Mouse (Mus musculus) midbrain, embryonic 12.5 days (tissue): ENCODE data around the gene St6galnac4. TPM values are rescaled to one million over a fixed set of nuclear protein-coding genes. Genes with fewer than 3 reads are reported as not detected.

Source experiments
- ATAC-seq: fragments of 200-750 bp; cut with Nextera tagmentation; 2 replicates; pipeline ENCODE4 v1.8.0; 2017; ENCODE audit warnings: low read depth, moderate TSS enrichment, moderate library complexity; ENCODE audit not compliant: low FRiP score
- H3K27ac ChIP-seq: fragments of 300-500 bp; sonication (generic); replicated peaks from 2 replicates; pipeline ENCODE4 v1.5.1; 2016; ENCODE audit warnings: mild to moderate bottlenecking
- H3K27me3 ChIP-seq: fragments of 300-500 bp; sonication (generic); 2 replicates; pipeline ENCODE4 v1.6.1; 2016; ENCODE audit warnings: mild to moderate bottlenecking
- H3K36me3 ChIP-seq: fragments of 300-500 bp; sonication (generic); 2 replicates; pipeline ENCODE4 v1.6.1; 2016
- H3K4me1 ChIP-seq: fragments of 300-500 bp; sonication (generic); 2 replicates; pipeline ENCODE4 v1.6.1; 2016
- H3K4me2 ChIP-seq: fragments of 300-500 bp; sonication (generic); replicated peaks from 2 replicates; pipeline ENCODE4 v1.6.1; 2016; ENCODE audit warnings: mild to moderate bottlenecking, moderate library complexity
- H3K4me3 ChIP-seq: fragments of 300-500 bp; sonication (generic); 2 replicates; pipeline ENCODE4 v1.5.1; 2016; ENCODE audit warnings: mild to moderate bottlenecking
- H3K9ac ChIP-seq: fragments of 300-500 bp; sonication (generic); replicated peaks from 2 replicates; pipeline ENCODE4 v1.6.1; 2016; ENCODE audit warnings: mild to moderate bottlenecking, moderate library complexity
- H3K9me3 ChIP-seq: fragments of 300-500 bp; sonication (generic); 2 replicates; pipeline ENCODE4 v1.6.1; 2016; ENCODE audit warnings: mild to moderate bottlenecking
- WGBS: fragments of 180-500 bp; shearing (Covaris S2); methylation state at CpG from one replicate; pipeline ENCODE4 v1.1.7; 2016; 5-methylcytosine and 5-hydroxymethylcytosine counted together
- polyA plus RNA-seq: library from polyadenylated mRNA; unstranded; fragments of >200 nt; fragmentation: Nextera tagmentation; extraction: Ambion mirVana; gene quantifications from 2 replicates; pipeline ENCODE4 v1.2.1, GENCODE M21; 2016

Gene St6galnac4
- polyA plus RNA-seq, 1 experiment from 2014 or later, result 17.9 TPM

DNA sequence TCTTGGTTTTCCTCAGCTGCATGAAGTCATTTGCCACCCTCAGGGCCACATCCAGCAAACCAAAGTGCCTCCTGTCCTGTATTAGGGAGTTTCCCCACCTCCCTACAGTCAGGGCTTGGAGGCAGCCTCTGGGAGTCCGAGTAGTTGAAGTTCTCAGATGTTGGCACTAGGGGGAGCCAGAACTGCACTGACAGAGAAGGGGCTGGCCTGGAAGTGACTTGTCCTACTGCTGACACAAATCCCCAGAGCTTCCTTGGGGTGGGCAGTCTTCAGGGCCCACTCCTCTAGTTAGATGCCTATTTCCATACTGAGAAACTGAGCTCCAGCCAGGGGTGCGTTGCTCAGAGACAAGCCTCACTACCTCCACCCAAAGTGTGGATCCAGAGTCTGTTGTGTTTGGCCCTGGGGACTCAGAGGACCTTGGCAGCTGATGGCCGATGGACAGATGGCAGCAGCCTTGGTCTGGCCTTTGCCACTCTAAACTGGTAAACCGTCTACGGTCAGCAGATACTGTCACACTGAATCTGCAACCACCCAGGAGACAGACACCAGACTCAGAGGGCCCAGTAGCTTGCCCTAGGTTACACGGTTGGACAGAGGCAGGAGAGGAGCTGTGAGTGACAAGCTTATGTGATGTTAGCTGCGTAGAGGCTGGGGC is 45.0 kb downstream of the St6galnac4 start:
- Histone ChIP-seq H3K27ac (no peak overlapping the region), H3K4me1 (peaks cover 29% of the 10 kb centered on the region), H3K9ac (no peak overlapping the region), H3K4me2 (no peak overlapping the region), H3K27me3 (no peaks in the 10 kb centered on the region; the same call in 1 of the 2 replicates), H3K36me3 (0 out of 2 replicates have a peak, but pooled peaks cover 4% of the 10 kb centered on the region), H3K4me3 (no peak overlapping the region), H3K9me3 (no peaks in the 10 kb centered on the region)
- 53% methylated on average over 7 of the region's 7 CpGs for WGBS
- 0 out of 2 replicates have a peak, but pooled peaks have one; percentile 1 for ATAC-seq

DNA sequence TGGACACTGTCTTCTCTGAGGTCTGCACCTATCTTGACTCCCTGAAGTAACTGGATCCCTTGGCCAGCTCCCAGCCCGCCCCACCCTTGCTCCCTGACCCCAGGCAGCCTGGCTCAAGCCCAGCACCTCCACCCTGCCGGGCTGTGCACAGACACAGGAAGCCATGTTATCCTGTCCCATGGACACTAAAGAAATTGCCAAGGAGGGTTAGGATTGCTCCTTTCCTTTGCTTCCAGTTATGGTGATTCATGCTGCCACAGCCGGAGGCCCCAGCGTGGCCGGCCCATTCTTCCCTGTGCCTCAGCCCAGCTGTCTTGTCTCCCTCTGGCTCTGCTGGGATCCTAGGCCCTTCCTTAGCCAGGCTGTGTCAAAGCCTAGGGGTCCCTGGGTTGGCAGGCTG is 46.8 kb downstream of the St6galnac4 start:
- H3K4me1 ChIP-seq, result peaks cover 27% of the 10 kb centered on the region
- H3K27ac ChIP-seq, result no peak overlapping the region
- H3K9me3 ChIP-seq, result no peaks in the 10 kb centered on the region
- 0 out of 2 replicates have a peak, but pooled peaks cover 4% of the 10 kb centered on the region for H3K36me3 ChIP-seq
- ATAC-seq, result no peak
- WGBS, result 81% methylated on average over 5 of the region's 5 CpGs
- no peaks in the 10 kb centered on the region; the same call in 1 of the 2 replicates for H3K27me3 ChIP-seq
- H3K4me2 ChIP-seq, result no peak overlapping the region
- H3K4me3 ChIP-seq, result no peak overlapping the region
- no peak overlapping the region for H3K9ac ChIP-seq

DNA sequence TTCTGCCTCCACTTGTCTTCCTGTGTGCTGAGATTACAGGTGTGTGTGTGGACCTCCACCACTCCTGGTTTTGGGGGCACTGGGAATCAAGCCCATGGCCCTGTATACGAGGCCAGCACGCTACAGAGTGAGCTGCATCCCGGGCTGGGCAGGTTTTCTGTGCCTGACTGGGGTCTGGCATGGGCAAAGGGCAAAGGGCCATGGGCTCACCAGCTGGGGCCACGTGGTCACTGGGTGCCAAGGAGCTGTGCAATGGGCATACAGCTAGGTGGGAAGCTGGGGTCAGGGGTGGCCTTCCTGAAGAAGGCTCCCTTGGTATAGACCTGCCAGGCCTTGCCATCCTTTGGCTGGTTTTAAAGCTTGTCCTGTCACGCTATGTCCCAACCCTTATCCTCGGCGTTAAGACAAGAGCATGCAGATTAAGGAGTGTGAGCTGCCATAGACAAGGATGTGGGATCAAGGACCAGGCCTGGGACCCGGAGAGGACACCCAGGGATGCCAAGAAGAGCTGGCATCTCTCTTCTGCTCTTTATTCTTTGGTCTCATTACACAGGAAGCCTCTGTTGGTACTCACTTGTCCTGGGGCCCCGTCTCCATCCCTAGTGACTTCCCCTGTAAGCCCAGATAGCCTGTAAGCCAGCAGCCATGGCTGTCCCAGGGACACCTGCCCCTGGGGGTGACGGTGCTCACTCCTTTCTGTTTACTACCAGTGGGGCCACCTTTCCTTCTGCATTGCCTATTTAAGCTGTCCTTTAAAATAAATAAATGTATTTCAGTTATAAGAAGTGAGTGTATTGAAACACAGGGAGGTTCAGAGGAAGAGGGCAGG is 47.6 kb downstream of the St6galnac4 start:
- no peak overlapping the region for H3K4me3 ChIP-seq
- 86% methylated on average over 10 of the region's 10 CpGs for WGBS
- no peak overlapping the region for H3K9ac ChIP-seq
- H3K27me3 ChIP-seq, result no peaks in the 10 kb centered on the region; the same call in 1 of the 2 replicates
- 0 out of 2 replicates have a peak, but pooled peaks cover 4% of the 10 kb centered on the region for H3K36me3 ChIP-seq
- H3K4me1 ChIP-seq, result peaks cover 19% of the 10 kb centered on the region
- H3K4me2 ChIP-seq, result no peak overlapping the region
- H3K9me3 ChIP-seq, result no peaks in the 10 kb centered on the region
- no peak overlapping the region; the same call in 1 of the 2 replicates for H3K27ac ChIP-seq
- no peak for ATAC-seq

DNA sequence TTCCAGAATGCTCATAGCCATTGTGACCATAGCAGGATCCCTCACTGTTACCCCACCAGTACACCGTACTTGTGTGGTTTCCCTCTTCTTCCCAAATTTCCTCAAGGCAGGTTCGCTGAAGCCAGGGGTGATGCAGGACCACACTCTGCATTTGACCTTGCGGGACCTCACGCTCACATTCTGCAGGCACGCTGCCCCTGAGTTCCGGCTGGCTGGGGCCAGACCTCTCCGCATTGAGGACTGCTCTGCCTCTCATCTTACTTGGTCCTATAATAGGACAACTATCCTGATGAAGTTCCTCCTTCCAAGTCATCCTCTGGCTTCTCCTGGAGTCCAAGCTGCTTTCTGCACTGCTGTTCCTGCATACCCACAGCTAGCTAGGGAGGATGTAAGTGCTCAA is 49.7 kb downstream of the St6galnac4 start:
- ATAC-seq, result no peak
- no peak overlapping the region for H3K27ac ChIP-seq
- 0 out of 2 replicates have a peak, but pooled peaks cover 4% of the 10 kb centered on the region for H3K36me3 ChIP-seq
- no peaks in the 10 kb centered on the region for H3K27me3 ChIP-seq
- peaks cover 12% of the 10 kb centered on the region; the same call in 1 of the 2 replicates for H3K4me1 ChIP-seq
- WGBS, result 91% methylated on average over 7 of the region's 7 CpGs
- H3K4me2 ChIP-seq, result no peak overlapping the region
- no peak overlapping the region for H3K9ac ChIP-seq
- H3K9me3 ChIP-seq, result no peaks in the 10 kb centered on the region
- H3K4me3 ChIP-seq, result no peak overlapping the region

DNA sequence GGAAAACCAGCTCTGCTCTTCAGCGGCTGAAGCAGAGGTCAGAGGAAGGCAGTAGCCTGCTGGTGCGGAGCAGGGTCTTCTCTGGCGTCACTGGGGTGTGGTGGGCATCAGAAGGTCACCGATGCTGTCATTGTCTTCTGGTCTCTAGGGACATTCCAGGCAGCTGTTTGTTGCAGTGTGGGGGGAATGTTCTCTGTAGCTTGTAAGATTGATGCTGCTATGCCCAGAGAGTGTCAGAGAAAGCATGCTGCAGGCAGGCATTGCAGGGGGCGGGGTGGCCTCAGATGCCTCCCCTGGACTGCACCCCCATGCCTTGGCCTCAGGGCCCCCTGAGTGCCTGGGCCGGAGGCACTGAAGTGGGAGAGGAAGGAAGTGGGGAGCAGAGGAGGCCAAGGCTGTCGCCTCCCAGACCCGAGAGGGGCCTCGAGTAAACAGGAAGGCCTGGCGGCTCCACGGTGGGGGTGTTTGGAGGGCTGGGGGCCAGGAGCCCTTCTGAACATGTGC is 50.9 kb downstream of the St6galnac4 start:
- H3K36me3 ChIP-seq, result 0 out of 2 replicates have a peak, but pooled peaks cover 4% of the 10 kb centered on the region
- no peak overlapping the region for H3K4me3 ChIP-seq
- H3K9ac ChIP-seq, result no peak overlapping the region
- no peaks in the 10 kb centered on the region for H3K9me3 ChIP-seq
- peaks cover 5% of the 10 kb centered on the region; the same call in 1 of the 2 replicates for H3K4me1 ChIP-seq
- 49% methylated on average over 11 of the region's 11 CpGs for WGBS
- H3K27me3 ChIP-seq, result no peaks in the 10 kb centered on the region
- H3K27ac ChIP-seq, result no peak overlapping the region
- H3K4me2 ChIP-seq, result no peak overlapping the region
- ATAC-seq, result no peak

DNA sequence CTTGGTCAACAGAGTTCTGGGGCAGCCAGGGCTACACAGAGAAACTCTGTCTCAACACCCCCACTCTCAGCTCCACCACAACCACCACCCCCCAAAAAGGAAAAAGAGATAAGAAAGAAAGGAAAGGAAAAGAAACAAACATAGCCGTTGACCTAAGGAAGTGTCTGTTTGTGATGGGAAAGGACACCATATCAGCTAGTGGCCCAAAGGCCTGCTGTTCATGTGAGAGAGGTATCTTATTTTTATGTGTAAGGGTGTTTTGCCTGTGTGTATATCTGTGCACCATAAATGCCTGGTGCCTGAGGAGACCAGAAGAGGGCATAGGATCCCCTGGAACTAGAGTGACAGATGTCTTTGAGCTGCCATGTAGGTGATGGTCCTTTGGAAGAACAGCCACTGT is 52.7 kb downstream of the St6galnac4 start:
- H3K36me3 ChIP-seq, result no peaks in the 10 kb centered on the region
- no peaks in the 10 kb centered on the region for H3K9me3 ChIP-seq
- no peak for ATAC-seq
- no peak overlapping the region for H3K4me3 ChIP-seq
- no peak overlapping the region for H3K27ac ChIP-seq
- no peak overlapping the region for H3K9ac ChIP-seq
- peaks cover 5% of the 10 kb centered on the region; the same call in 1 of the 2 replicates for H3K4me1 ChIP-seq
- 88% methylated on average over 1 of the region's 1 CpGs for WGBS
- no peaks in the 10 kb centered on the region for H3K27me3 ChIP-seq
- H3K4me2 ChIP-seq, result no peak overlapping the region

DNA sequence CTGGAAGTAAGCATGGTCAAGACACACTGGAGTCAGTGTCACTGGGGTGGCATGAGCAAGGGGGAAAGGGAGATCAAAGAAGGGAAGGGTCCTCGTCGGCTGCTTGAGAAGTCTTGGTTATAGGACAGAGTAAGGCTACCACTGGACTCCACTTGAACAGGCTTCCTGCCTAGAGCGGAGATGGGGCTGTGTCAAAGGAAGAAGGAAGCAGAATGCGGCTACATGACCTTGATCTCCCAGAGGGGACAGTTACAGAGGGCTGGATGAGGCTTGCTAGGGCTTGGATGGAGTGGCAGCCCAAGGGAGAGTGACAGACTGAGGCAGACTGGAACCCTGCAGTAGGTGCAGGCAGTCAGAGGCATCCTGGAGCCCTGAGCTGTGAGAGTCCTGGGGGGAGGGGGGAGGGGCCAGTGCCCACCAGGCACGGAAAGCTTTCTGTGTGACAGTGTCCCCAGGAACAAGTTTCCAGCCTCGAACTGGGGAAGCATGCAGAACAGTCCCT is 53.7 kb downstream of the St6galnac4 start:
- ATAC-seq, result no peak
- H3K9ac ChIP-seq, result no peak overlapping the region
- no peaks in the 10 kb centered on the region for H3K36me3 ChIP-seq
- H3K4me3 ChIP-seq, result no peak overlapping the region
- no peak overlapping the region for H3K4me2 ChIP-seq
- H3K9me3 ChIP-seq, result no peaks in the 10 kb centered on the region
- 68% methylated on average over 6 of the region's 6 CpGs for WGBS
- H3K4me1 ChIP-seq, result peaks cover 5% of the 10 kb centered on the region; the same call in 1 of the 2 replicates
- H3K27ac ChIP-seq, result no peak overlapping the region
- no peaks in the 10 kb centered on the region for H3K27me3 ChIP-seq

DNA sequence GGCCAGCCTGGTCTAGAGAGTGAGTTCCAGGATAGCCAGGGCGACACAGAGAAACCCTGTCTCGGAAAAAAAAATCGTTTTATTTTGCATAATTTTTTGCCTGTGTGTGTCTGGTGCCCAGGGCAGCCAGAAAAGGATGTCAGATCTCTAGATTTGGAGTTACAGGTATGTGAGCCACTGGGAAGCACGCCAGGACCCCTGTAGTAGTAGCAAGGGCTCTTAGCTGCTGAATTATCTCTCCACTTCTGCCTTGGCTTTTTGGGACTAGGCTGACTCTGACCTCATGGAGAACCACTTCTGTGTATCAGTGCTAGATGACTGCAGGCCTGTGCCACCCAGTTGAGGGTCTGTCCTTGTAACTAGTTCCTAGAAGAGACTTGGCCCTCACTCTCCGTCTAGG is 54.9 kb downstream of the St6galnac4 start:
- peaks cover 5% of the 10 kb centered on the region; the same call in 1 of the 2 replicates for H3K4me1 ChIP-seq
- H3K36me3 ChIP-seq, result no peaks in the 10 kb centered on the region
- no peak overlapping the region for H3K4me2 ChIP-seq
- 86% methylated on average over 5 of the region's 5 CpGs for WGBS
- H3K9ac ChIP-seq, result no peak overlapping the region
- H3K27me3 ChIP-seq, result no peaks in the 10 kb centered on the region
- H3K27ac ChIP-seq, result no peak overlapping the region
- H3K4me3 ChIP-seq, result no peak overlapping the region
- H3K9me3 ChIP-seq, result no peaks in the 10 kb centered on the region
- no peak for ATAC-seq

DNA sequence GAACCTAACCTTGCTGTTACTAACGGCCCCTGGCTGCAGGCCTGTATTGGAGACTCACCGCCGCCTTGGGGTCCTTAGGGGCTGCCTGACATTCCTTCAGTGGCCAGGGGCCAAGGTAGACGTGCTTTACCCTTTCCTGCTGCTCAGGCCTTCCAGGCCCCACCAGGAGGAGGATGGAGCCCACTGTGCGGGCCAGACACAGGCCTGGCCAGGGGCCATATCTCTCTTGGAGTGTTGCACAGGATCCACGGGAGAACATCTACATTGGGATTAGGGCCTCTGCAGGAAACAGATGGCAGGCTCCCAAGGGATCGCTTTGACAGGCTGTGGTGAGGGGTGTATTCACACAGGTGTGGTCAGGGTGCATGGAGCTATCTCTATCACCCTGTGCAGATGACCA is 55.9 kb downstream of the St6galnac4 start:
- WGBS, result 79% methylated on average over 7 of the region's 7 CpGs
- Histone ChIP-seq H3K4me2 (no peak overlapping the region), H3K4me1 (peaks cover 3% of the 10 kb centered on the region; the same call in 1 of the 2 replicates), H3K27ac (no peak overlapping the region), H3K9ac (no peak overlapping the region), H3K4me3 (no peak overlapping the region), H3K9me3 (no peaks in the 10 kb centered on the region), H3K36me3 (no peaks in the 10 kb centered on the region), H3K27me3 (no peaks in the 10 kb centered on the region)
- no peak for ATAC-seq

DNA sequence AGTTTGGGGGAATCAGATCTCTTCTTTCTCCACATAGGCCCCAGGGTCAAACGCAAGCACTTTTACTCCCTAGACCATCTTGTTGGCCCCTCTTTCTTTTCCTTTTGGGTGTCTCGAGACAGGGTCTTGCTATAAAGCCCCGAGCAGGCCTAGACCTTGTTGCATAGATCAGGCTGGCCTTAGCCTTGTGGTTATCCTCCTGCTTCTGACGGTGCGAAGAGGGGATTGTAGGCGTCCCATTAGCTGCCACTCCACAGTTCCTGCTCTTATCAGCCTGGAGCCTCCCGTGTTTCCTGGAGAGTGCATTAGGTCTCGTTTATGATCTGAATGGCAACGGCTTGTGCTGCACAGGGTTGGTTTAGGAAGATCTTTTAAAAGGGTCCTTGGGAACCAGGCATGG is 57.2 kb downstream of the St6galnac4 start:
- Histone ChIP-seq H3K4me1 (no peaks in the 10 kb centered on the region), H3K4me2 (no peak overlapping the region), H3K27ac (no peak overlapping the region), H3K4me3 (no peak overlapping the region), H3K27me3 (no peaks in the 10 kb centered on the region), H3K9ac (no peak overlapping the region), H3K9me3 (no peaks in the 10 kb centered on the region), H3K36me3 (no peaks in the 10 kb centered on the region)
- no peak for ATAC-seq
- 88% methylated on average over 9 of the region's 9 CpGs for WGBS

DNA sequence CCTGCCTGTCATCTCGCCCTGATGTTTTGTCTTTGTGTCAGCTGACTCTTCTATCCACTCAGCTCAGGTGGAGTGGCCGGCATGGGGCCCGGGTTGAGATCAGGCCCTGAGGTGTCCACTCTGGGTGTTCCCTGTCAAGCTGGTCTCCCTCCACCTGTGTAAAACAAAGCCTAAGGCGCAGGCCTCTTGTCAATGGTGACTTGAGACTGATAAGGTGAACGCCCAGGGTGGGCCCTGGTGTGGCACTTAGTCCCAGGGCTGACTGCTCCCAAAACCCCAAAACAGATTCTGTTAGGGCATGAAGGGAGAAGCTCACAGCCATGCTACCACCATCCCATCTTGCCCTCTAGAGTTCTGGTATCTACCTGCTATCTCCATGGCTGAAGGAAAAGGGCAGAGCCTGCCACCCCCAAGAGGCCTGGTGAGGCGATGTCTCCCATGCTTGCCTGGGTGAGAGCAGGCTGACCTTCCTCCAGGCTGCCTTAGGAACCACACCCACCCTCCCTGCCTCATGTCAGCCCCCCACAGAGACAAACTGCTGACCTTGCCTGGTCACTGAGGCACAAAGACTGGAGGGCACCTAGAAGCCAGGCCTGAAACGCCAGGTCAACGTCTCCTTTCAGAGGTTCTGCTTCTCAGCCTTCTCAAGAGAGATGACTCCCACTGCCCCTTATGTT is 58.0 kb downstream of the St6galnac4 start:
- H3K36me3 ChIP-seq, result no peaks in the 10 kb centered on the region
- H3K4me3 ChIP-seq, result no peak overlapping the region
- no peak overlapping the region for H3K4me2 ChIP-seq
- 82% methylated on average over 8 of the region's 8 CpGs for WGBS
- H3K9ac ChIP-seq, result no peak overlapping the region
- H3K27me3 ChIP-seq, result no peaks in the 10 kb centered on the region
- no peak overlapping the region for H3K27ac ChIP-seq
- H3K4me1 ChIP-seq, result no peaks in the 10 kb centered on the region
- H3K9me3 ChIP-seq, result no peaks in the 10 kb centered on the region
- no peak for ATAC-seq
